Mouse (Mus musculus): Measurements from ENCODE around the gene Cela2a. TPM values are rescaled to one million over a fixed set of nuclear protein-coding genes. Genes with fewer than 3 reads are reported as not detected.

Cela2a gene
- 6.9 TPM in 1 of 2 replicates, not detected in the other for polyA plus RNA-seq (2014; fragmentation: Nextera tagmentation; extraction: Ambion mirVana)

DNA sequence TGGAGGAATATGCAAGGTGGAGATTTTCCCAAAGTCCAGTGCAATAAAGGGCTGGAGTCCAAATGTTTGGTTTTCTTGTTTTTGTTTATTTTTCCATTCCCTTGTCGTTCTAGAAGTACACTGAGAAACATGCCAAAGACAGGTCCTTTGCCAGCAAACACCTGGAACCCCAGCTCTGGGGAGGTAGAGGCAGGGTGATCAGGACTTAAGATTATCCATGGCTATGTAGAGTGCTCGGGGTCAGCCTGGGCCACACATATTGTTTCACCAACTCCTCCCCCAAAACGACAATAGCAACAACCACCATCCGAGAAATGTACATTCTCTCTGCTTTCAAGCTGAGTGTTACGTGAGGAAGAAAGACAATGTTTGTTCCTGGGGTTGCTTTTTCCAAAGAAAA, at the start of gene Cela2a:
Gene Cela2a (minus strand): TSS at position 101 of the 400 bp plus-strand sequence.
- Histone ChIP-seq H3K4me2 (ENCODE audit: low read length) (no peak within 1 kb of the TSS), H3K4me1 (replicated peaks; ENCODE audit: control insufficient read depth, insufficient read depth, low read length) (no peaks in the 10 kb centered on the region), H3K27me3 (replicated peaks; ENCODE audit: control insufficient read depth, insufficient read depth, low read length) (no peaks in the 10 kb centered on the region), H3K36me3 (ENCODE audit: control insufficient read depth, insufficient read depth, low read length) (no peaks in the 10 kb centered on the region), H3K4me3 (ENCODE audit: low read depth, low read length) (no peak within 1 kb of the TSS), H3K27ac (ENCODE audit: low read depth) (no peak within 1 kb of the TSS), H3K9ac (ENCODE audit: low read length) (no peak within 1 kb of the TSS), H3K9me3 (ENCODE audit: control insufficient read depth, low read length) (no peaks in the 10 kb centered on the region)
- ATAC-seq (replicated peaks; ENCODE audit: low FRiP score, low TSS enrichment, low read depth) (no peak), DNase-seq (ENCODE audit: low spot score) (no peak)
- 65% methylated on average over 5 of the region's 5 CpGs for WGBS

DNA sequence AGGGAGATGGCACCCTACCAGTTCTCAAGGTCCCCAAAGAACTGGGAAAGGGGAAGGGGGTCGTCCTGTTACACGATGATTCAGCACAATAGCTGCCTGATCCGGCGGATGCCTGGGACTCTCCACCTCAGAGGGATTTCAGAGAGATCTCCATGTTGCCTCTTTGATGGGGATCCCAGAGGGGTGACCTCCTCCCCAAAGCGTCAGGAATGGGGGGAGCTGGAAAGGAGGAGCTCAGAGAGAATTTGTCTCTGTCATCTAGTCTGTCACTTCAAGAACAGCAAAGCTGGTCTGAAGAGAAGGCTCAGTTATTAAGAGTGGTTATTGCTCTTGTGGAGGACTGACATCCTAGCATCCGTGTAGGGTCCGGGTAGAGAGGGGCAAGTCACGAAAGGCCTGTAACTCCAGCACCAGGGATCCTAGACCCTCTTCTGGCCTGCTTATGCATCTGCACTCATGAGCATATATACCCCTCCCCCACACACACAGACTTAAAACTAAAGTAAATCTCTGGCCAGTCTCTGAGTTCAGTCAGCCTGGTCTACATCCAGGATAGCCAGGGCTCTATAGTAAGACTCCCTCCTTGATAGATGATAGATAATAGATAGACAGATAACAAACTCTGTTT, 49.6 kb upstream of the Cela2a start:
- Histone ChIP-seq H3K4me1 (replicated peaks; ENCODE audit: control insufficient read depth, insufficient read depth, low read length) (peaks cover 31% of the 10 kb centered on the region), H3K27ac (ENCODE audit: low read depth) (no peak overlapping the region), H3K9ac (ENCODE audit: low read length) (no peak overlapping the region), H3K4me2 (ENCODE audit: low read length) (peak overlapping the region; percentile 94), H3K36me3 (ENCODE audit: control insufficient read depth, insufficient read depth, low read length) (peaks cover 6% of the 10 kb centered on the region; the same call in 1 of the 2 replicates), H3K4me3 (ENCODE audit: low read depth, low read length) (no peak overlapping the region), H3K9me3 (ENCODE audit: control insufficient read depth, low read length) (no peaks in the 10 kb centered on the region), H3K27me3 (replicated peaks; ENCODE audit: control insufficient read depth, insufficient read depth, low read length) (no peaks in the 10 kb centered on the region)
- no peak for DNase-seq (ENCODE audit: low spot score)
- WGBS, result 15% methylated on average over 8 of the region's 8 CpGs
- no peak; the same call in 1 of the 2 replicates for ATAC-seq (replicated peaks; ENCODE audit: low FRiP score, low TSS enrichment, low read depth)

DNA sequence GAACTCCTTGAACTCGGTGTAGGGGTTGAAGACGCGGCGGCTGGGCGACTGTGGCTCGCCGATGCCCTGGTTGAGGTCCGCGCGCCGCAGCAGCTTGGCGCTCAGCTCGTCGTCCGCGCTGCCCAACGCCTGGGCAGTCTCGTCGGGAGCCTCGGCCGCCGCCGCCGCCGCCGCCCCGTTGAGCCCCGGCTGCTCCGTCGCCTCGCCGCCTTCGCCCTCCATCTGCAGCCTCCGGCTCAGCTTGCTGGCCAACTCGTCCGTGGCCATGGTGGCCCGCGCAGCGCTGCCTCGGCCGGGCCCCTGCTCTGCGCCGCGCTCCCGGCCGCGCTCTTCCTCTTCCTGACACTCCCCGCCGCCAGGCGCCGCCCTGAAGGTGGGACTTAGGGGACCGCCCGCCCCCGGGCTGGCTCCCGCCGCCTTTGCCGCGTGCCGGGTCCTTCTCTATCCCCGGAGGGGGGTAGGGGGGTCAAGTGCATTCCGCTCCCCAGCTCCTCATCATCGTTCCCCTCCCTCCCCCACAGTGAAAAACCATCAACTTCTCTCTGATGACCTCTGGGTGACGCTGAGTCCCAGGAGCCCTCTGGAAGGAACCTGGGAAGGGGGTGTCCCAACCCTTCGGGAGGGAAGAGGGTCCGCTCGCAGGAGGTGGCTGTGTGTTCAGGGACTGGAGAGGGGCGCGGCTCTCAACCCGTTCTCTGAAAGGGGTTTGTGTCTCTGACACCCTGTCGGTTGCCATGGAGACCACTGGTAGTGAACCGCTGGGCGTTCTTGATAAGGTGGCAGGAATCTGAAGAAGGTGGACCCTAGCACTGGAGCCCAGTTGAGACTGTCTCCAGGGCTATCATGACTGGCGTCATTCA, 48.9 kb upstream of the Cela2a start, which contains the start of gene Efhd2:
Gene Efhd2 (minus strand): TSS at position 320 of the 860 bp plus-strand sequence.
- H3K27ac ChIP-seq (ENCODE audit: low read depth), result peak within 1 kb of the TSS; percentile 51; the same call in 1 of the 2 replicates
- WGBS, result under 1% methylated on average over 73 of the region's 73 CpGs
- H3K4me1 ChIP-seq (replicated peaks; ENCODE audit: control insufficient read depth, insufficient read depth, low read length), result peaks cover 35% of the 10 kb centered on the region
- ATAC-seq (replicated peaks; ENCODE audit: low FRiP score, low TSS enrichment, low read depth), result peak; percentile 83
- H3K9ac ChIP-seq (ENCODE audit: low read length), result peak within 1 kb of the TSS; percentile 72
- peaks cover 10% of the 10 kb centered on the region; the same call in 1 of the 2 replicates for H3K36me3 ChIP-seq (ENCODE audit: control insufficient read depth, insufficient read depth, low read length)
- peak; percentile 88 for DNase-seq (ENCODE audit: low spot score)
- H3K27me3 ChIP-seq (replicated peaks; ENCODE audit: control insufficient read depth, insufficient read depth, low read length), result no peaks in the 10 kb centered on the region
- peak within 1 kb of the TSS; percentile 94 for H3K4me2 ChIP-seq (ENCODE audit: low read length)
- peak within 1 kb of the TSS; percentile 78 for H3K4me3 ChIP-seq (ENCODE audit: low read depth, low read length)
- no peaks in the 10 kb centered on the region for H3K9me3 ChIP-seq (ENCODE audit: control insufficient read depth, low read length)

DNA sequence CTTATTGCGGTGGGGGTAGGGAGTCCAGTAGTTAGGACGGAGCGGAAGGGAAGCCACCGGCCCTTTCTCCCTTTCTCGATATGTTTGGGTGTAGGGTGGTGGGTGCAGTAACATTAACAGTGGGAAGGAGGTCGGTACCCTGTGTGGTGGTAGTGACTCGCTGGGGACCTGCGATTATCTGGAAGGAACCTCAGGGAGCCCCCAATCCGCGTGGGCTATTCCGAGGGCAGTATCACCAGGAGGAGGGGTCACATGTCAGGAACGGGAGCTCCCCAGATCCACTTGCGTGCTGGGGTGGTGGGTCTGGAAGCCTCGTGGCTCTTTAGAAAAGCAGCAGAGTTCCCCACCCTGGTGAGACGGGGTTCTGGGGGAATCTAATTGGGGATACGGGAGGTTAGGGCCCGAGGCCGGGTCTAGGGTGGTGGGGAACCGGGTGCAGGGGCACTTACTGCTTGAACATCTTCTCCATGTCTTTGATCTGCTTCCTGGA, 48.2 kb upstream of the Cela2a start:
- peaks cover 38% of the 10 kb centered on the region for H3K4me1 ChIP-seq (replicated peaks; ENCODE audit: control insufficient read depth, insufficient read depth, low read length)
- peak overlapping the region; percentile 72 for H3K9ac ChIP-seq (ENCODE audit: low read length)
- ATAC-seq (replicated peaks; ENCODE audit: low FRiP score, low TSS enrichment, low read depth) (peak; percentile 3), DNase-seq (ENCODE audit: low spot score) (peak; percentile 82)
- peak overlapping the region; percentile 78 for H3K4me3 ChIP-seq (ENCODE audit: low read depth, low read length)
- under 1% methylated on average over 19 of the region's 19 CpGs for WGBS
- peaks cover 11% of the 10 kb centered on the region; the same call in 1 of the 2 replicates for H3K36me3 ChIP-seq (ENCODE audit: control insufficient read depth, insufficient read depth, low read length)
- H3K27ac ChIP-seq (ENCODE audit: low read depth), result no peak overlapping the region
- H3K27me3 ChIP-seq (replicated peaks; ENCODE audit: control insufficient read depth, insufficient read depth, low read length), result no peaks in the 10 kb centered on the region
- H3K9me3 ChIP-seq (ENCODE audit: control insufficient read depth, low read length), result no peaks in the 10 kb centered on the region
- peak overlapping the region; percentile 94 for H3K4me2 ChIP-seq (ENCODE audit: low read length)

DNA sequence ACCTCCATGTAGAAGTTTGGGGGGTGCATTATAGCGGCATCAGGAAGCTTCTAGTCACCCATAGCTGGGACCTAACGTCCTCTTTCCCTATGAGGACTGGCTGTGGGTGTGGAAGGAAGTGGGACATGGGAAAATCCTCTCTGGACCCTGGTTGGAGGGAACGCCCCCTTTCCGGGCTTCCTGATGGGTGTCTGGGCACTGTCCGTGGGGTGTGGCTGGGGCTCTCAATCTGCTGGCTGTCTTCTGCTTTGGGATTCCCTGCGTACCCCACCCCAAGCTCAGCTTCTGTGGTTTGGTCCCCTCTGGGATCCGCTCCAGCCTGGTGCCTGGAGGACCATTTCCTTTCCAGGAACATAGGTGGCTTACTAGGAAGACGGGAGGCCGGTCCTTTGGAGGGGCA, 47.0 kb upstream of the Cela2a start:
- Histone ChIP-seq H3K4me3 (ENCODE audit: low read depth, low read length) (peak overlapping the region; percentile 78), H3K4me2 (ENCODE audit: low read length) (peak overlapping the region; percentile 94), H3K27ac (ENCODE audit: low read depth) (no peak overlapping the region), H3K4me1 (replicated peaks; ENCODE audit: control insufficient read depth, insufficient read depth, low read length) (peaks cover 44% of the 10 kb centered on the region), H3K36me3 (ENCODE audit: control insufficient read depth, insufficient read depth, low read length) (peaks cover 15% of the 10 kb centered on the region; the same call in 1 of the 2 replicates), H3K27me3 (replicated peaks; ENCODE audit: control insufficient read depth, insufficient read depth, low read length) (no peaks in the 10 kb centered on the region), H3K9ac (ENCODE audit: low read length) (peak overlapping the region; percentile 27; the same call in 1 of the 2 replicates), H3K9me3 (ENCODE audit: control insufficient read depth, low read length) (no peaks in the 10 kb centered on the region)
- DNase-seq (ENCODE audit: low spot score), result no peak
- no peak for ATAC-seq (replicated peaks; ENCODE audit: low FRiP score, low TSS enrichment, low read depth)
- WGBS, result 75% methylated on average over 9 of the region's 9 CpGs

DNA sequence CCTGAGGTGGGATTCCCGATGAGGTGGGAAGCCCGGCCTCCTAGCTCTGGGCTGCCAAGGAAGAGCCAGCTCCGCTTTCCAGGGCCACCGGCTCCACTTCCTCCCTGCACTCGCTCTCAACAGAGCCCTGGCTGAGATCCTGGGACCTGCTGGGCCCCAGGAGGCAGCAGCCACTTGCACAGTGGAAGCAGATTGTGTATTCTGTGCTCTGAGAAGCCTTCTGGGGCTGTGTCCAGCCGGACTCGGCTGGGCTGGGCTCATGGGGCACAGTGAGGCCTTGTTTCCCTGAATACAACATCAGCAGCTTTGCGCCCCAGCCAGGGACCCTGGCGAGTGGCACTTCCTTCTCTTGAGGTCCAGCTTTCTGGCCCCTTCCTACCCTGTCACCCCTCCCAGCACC, 45.9 kb upstream of the Cela2a start:
- Histone ChIP-seq H3K9me3 (ENCODE audit: control insufficient read depth, low read length) (no peaks in the 10 kb centered on the region), H3K4me2 (ENCODE audit: low read length) (peak overlapping the region; percentile 94), H3K4me3 (ENCODE audit: low read depth, low read length) (no peak overlapping the region), H3K9ac (ENCODE audit: low read length) (0 out of 2 replicates have a peak overlapping the region, but pooled peaks have one; percentile 18), H3K36me3 (ENCODE audit: control insufficient read depth, insufficient read depth, low read length) (peaks cover 15% of the 10 kb centered on the region; the same call in 1 of the 2 replicates), H3K27me3 (replicated peaks; ENCODE audit: control insufficient read depth, insufficient read depth, low read length) (no peaks in the 10 kb centered on the region), H3K27ac (ENCODE audit: low read depth) (peak overlapping the region; percentile 18; the same call in 1 of the 2 replicates), H3K4me1 (replicated peaks; ENCODE audit: control insufficient read depth, insufficient read depth, low read length) (peaks cover 54% of the 10 kb centered on the region)
- 61% methylated on average over 9 of the region's 9 CpGs for WGBS
- DNase-seq (ENCODE audit: low spot score), result no peak
- no peak for ATAC-seq (replicated peaks; ENCODE audit: low FRiP score, low TSS enrichment, low read depth)

DNA sequence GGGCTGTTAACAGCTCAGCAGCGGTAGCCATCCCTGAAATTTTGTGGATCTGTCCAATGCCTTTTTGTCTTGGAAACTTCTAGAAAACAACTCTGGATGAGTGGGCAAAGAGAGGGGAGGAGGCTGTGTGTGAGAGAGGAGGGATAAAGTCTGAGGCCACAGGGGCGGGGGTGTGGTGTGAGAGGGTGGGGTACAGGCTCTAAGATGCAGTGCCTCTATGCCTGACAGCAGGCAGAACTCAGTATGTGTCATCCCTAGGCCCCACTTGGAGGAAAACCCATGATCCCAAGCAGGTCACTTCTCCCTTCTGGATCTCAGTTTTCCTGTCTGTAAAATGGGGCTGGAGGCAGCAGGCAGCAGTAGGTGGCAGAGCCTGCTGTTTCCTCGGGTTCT, 45.4 kb upstream of the Cela2a start:
- Histone ChIP-seq H3K27me3 (replicated peaks; ENCODE audit: control insufficient read depth, insufficient read depth, low read length) (no peaks in the 10 kb centered on the region), H3K4me2 (ENCODE audit: low read length) (no peak overlapping the region), H3K27ac (ENCODE audit: low read depth) (no peak overlapping the region), H3K4me3 (ENCODE audit: low read depth, low read length) (no peak overlapping the region), H3K9me3 (ENCODE audit: control insufficient read depth, low read length) (no peaks in the 10 kb centered on the region), H3K9ac (ENCODE audit: low read length) (no peak overlapping the region), H3K4me1 (replicated peaks; ENCODE audit: control insufficient read depth, insufficient read depth, low read length) (peaks cover 57% of the 10 kb centered on the region), H3K36me3 (ENCODE audit: control insufficient read depth, insufficient read depth, low read length) (peaks cover 15% of the 10 kb centered on the region; the same call in 1 of the 2 replicates)
- DNase-seq (ENCODE audit: low spot score) (no peak), ATAC-seq (replicated peaks; ENCODE audit: low FRiP score, low TSS enrichment, low read depth) (no peak)
- 88% methylated on average over 3 of the region's 3 CpGs for WGBS

DNA sequence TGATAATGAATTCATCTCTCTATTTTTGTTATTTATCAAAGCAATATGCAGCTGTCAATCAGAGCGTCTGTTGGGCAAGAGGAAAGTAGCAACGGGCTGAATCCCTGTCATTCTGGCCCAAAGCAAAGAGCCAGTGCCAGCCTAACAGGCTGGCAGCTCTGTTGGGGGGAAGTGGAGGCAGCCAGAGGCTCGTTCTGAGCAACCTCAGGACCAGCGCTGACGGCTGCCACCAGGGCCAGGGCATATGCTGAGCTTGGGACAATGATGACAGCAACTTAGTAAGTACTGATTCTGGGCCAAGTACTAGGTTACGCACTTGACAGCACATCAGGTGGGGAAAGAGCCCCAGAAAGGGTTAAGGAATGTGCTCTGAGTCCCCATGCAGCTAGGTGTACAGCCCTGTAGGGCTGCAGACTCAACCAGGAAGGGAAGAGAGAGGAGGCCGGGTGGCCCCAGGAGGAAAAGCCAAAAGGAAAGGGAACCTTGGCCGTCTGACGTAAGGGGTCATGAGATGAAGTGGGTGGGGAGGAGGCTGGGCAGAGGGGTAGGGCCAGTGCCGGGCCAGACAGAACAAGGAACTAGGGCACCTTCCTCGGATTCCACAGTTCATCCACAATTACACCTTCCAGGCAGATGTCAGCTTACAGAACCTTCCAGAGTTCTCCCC, 44.8 kb upstream of the Cela2a start:
- H3K9me3 ChIP-seq (ENCODE audit: control insufficient read depth, low read length), result no peaks in the 10 kb centered on the region
- no peak for DNase-seq (ENCODE audit: low spot score)
- no peak overlapping the region for H3K27ac ChIP-seq (ENCODE audit: low read depth)
- peaks cover 57% of the 10 kb centered on the region for H3K4me1 ChIP-seq (replicated peaks; ENCODE audit: control insufficient read depth, insufficient read depth, low read length)
- H3K4me2 ChIP-seq (ENCODE audit: low read length), result no peak overlapping the region
- ATAC-seq (replicated peaks; ENCODE audit: low FRiP score, low TSS enrichment, low read depth), result no peak
- H3K4me3 ChIP-seq (ENCODE audit: low read depth, low read length), result no peak overlapping the region
- WGBS, result 77% methylated on average over 11 of the region's 11 CpGs
- no peaks in the 10 kb centered on the region for H3K27me3 ChIP-seq (replicated peaks; ENCODE audit: control insufficient read depth, insufficient read depth, low read length)
- H3K9ac ChIP-seq (ENCODE audit: low read length), result no peak overlapping the region
- peaks cover 16% of the 10 kb centered on the region; the same call in 1 of the 2 replicates for H3K36me3 ChIP-seq (ENCODE audit: control insufficient read depth, insufficient read depth, low read length)

Measured in intestine, embryonic 14.5 days (tissue).